Mouse (Mus musculus) left cerebral cortex, postnatal 25 days (tissue): Measurements from ENCODE around the gene Ifne. TPM values are rescaled to one million over a fixed set of nuclear protein-coding genes. Genes with fewer than 3 reads are reported as not detected.

ENCODE experiments used
- microRNA-seq, 2 experiments: library from miRNA; unstranded; fragments of <30 nt; microRNA quantifications; one replicate each; pipeline ENCODE4 v1.2.0; 2022
- total RNA-seq, 2 experiments: library from RNA; stranded (reverse); gene quantifications; 2 replicates each; pipeline ENCODE4 v1.2.3; 2021

The Ifne gene
- total RNA-seq, 2 experiments from 2014 or later: not detected

Small RNAs within 50 kb of the gene (microRNA-seq; reads per million reads assigned to microRNA genes)
- 577 to 796 reads per million in 2 experiments for gene Mir31

Other genes with a start within 250 kb of the Ifne start
- gene C87499, start 245.8 kb downstream of the Ifne start, total RNA-seq: not detected
- not detected for gene Ifna13, start 235.7 kb downstream of the Ifne start, total RNA-seq
- not detected for gene Ifna16, start 203.3 kb downstream of the Ifne start, total RNA-seq
- not detected for gene Ifna2, start 196.3 kb downstream of the Ifne start, total RNA-seq
- gene Ifnab, start 188.8 kb downstream of the Ifne start, total RNA-seq: not detected
- gene Gm26566, start 158.4 kb downstream of the Ifne start, total RNA-seq: 1 to 10 TPM; 1.2 to 1.4 TPM
- 100 to 1,000 TPM; 104 to 108 TPM for gene Klhl9, start 157.7 kb downstream of the Ifne start, total RNA-seq
- gene Gm13271, start 125.3 kb downstream of the Ifne start, total RNA-seq: not detected
- gene Gm13283, start 120.1 kb downstream of the Ifne start, total RNA-seq: not detected
- gene Gm13290, start 106.4 kb downstream of the Ifne start, total RNA-seq: not detected
- gene Gm13289, start 103.3 kb downstream of the Ifne start, total RNA-seq: not detected
- gene Gm13272, start 100.4 kb downstream of the Ifne start, total RNA-seq: not detected
- not detected for gene Ifnz, start 98.1 kb downstream of the Ifne start, total RNA-seq
- not detected for gene Gm13276, start 94.5 kb downstream of the Ifne start, total RNA-seq
- not detected for gene Gm13277, start 91.6 kb downstream of the Ifne start, total RNA-seq
- gene Gm13278, start 88.7 kb downstream of the Ifne start, total RNA-seq: not detected
- not detected for gene Gm13275, start 85.7 kb downstream of the Ifne start, total RNA-seq
- not detected for gene Gm13279, start 82.8 kb downstream of the Ifne start, total RNA-seq
- gene Gm13285, start 80.5 kb downstream of the Ifne start, total RNA-seq: not detected
- not detected for gene Gm13287, start 76.9 kb downstream of the Ifne start, total RNA-seq
- gene Gm13288, start 74.7 kb downstream of the Ifne start, total RNA-seq: not detected
- gene Ifna7, start 64.0 kb downstream of the Ifne start, total RNA-seq: not detected
- gene Ifna11, start 60.2 kb downstream of the Ifne start, total RNA-seq: not detected
- gene Ifna6, start 52.8 kb downstream of the Ifne start, total RNA-seq: not detected
- not detected for gene Ifna5, start 44.7 kb downstream of the Ifne start, total RNA-seq
- not detected for gene Ifna4, start 38.3 kb downstream of the Ifne start, total RNA-seq
- gene Ifna1, start 30.1 kb downstream of the Ifne start, total RNA-seq: not detected